Mouse (Mus musculus) G1E (cell line): ENCODE data around the gene Lefty2. TPM values are rescaled to one million over a fixed set of nuclear protein-coding genes. Genes with fewer than 3 reads are reported as not detected.

Experiments
- ATAC-seq: 2 replicates; pipeline ENCODE4 v1.8.0; 2016; ENCODE audit warnings: mild to moderate bottlenecking; ENCODE audit not compliant: insufficient number of reproducible peaks, poor library complexity, low FRiP score, severe bottlenecking; ENCODE audit errors: extremely low read depth
- DNase-seq: peaks from one replicate; pipeline ENCODE4 v3.0.0; 2012; ENCODE audit warnings: low spot score
- H3K27me3 ChIP-seq: 2 replicates; pipeline ENCODE4 v1.6.1; 2012; ENCODE audit warnings: mild to moderate bottlenecking, low read length, inconsistent platforms; ENCODE audit not compliant: insufficient read depth
- H3K36me3 ChIP-seq: replicated peaks from 2 replicates; pipeline ENCODE3; 2012; ENCODE audit warnings: mild to moderate bottlenecking, inconsistent platforms
- H3K4me1 ChIP-seq: 2 replicates; pipeline ENCODE4 v1.6.1; 2012; ENCODE audit warnings: low read depth, low read length, inconsistent platforms, mixed read lengths; ENCODE audit not compliant: insufficient read depth
- H3K4me3 ChIP-seq: 2 replicates; pipeline ENCODE4 v1.5.1; 2012; ENCODE audit warnings: low read depth, mild to moderate bottlenecking, inconsistent platforms, low read length, moderate library complexity, mixed read lengths
- H3K9me3 ChIP-seq: replicated peaks from 2 replicates; pipeline ENCODE4 v1.6.1; 2012; ENCODE audit warnings: inconsistent platforms
- CTCF ChIP-seq: IDR thresholded peaks from 2 replicates; pipeline ENCODE4 v1.5.1; 2012; ENCODE audit warnings: low read depth, low read length, inconsistent platforms, mixed read lengths
- GATA1 ChIP-seq: IDR thresholded peaks from 2 replicates; pipeline ENCODE4 v1.6.1; 2012; ENCODE audit warnings: borderline replicate concordance, low read length, inconsistent platforms, mixed read lengths
- GATA2 ChIP-seq: IDR thresholded peaks from 2 replicates; pipeline ENCODE4 v1.6.1; 2012; ENCODE audit warnings: low read depth, low read length, inconsistent platforms, borderline replicate concordance
- POLR2AphosphoS5 ChIP-seq: IDR thresholded peaks from 2 replicates; pipeline ENCODE4 v1.6.1; 2012; ENCODE audit warnings: low read depth, low read length, inconsistent platforms; ENCODE audit not compliant: insufficient replicate concordance
- TAL1 ChIP-seq: conservative IDR thresholded peaks from 2 replicates; pipeline ENCODE4 v1.6.1; 2012; ENCODE audit warnings: low read depth, low read length, inconsistent platforms, mixed read lengths
- polyA plus RNA-seq: library from polyadenylated mRNA; stranded (reverse); fragments of >175 nt; gene quantifications from 2 replicates; pipeline ENCODE4 v1.2.3, GENCODE M21; 2012
- total RNA-seq, 2 experiments: library from RNA; stranded (forward) in 1 of 2; stranded (reverse) in 1 of 2; fragments of 200-1000 nt in 1 of 2; fragments of >200 nt in 1 of 2; fragmentation: Nextera tagmentation in 1 of 2; gene quantifications; 2 replicates each; pipeline ENCODE4 v1.2.3; 2014 to 2017

Gene Lefty2
- total and polyA plus RNA-seq, 3 experiments, result 0.11 TPM; not detected in 2

GRCm38 (mm10) chr1:180860030-180860429, 32.9 kb upstream of the Lefty2 start:
- Histone ChIP-seq H3K4me3 (no peak overlapping the region), H3K36me3 (peaks cover 99% of the 10 kb centered on the region), H3K4me1 (peaks cover 48% of the 10 kb centered on the region), H3K9me3 (no peaks in the 10 kb centered on the region), H3K27me3 (no peaks in the 10 kb centered on the region)
- DNase-seq, result no peak
- ATAC-seq, result no peak
- TF ChIP-seq TAL1 (no peak), POLR2AphosphoS5 (no peak), GATA1 (no peak), GATA2 (no peak), CTCF (no peak)

DNA sequence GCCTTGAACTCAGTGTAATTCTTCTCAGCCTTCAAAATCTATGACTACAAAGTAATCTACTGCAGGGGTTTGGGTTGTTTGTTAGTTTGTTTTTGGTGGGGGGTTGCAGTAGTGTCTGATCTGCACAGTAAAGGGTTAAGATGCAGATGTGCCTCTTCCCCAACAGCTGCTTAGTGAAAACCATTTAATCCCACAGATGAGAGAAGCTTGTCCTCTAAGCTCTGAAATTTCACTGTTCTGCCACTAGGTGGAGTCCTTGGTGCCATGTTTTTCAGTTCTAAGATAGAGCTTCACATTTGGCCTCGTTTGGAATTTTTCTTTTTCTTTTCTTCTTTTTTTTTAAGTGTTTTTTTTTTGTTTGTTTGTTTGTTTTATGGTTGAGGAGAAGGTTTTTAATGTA, 29.3 kb upstream of the Lefty2 start:
- ATAC-seq, result 0 out of 2 replicates have a peak, but pooled peaks have one; percentile 28
- no peaks in the 10 kb centered on the region for H3K9me3 ChIP-seq
- DNase-seq, result peak; percentile 43
- no peak overlapping the region for H3K4me3 ChIP-seq
- H3K27me3 ChIP-seq, result no peaks in the 10 kb centered on the region
- H3K4me1 ChIP-seq, result peaks cover 35% of the 10 kb centered on the region
- TF ChIP-seq CTCF, result peak; percentile 62; the same call in 1 of the 2 replicates
- TF ChIP-seq TAL1, result no peak
- H3K36me3 ChIP-seq, result peaks cover 99% of the 10 kb centered on the region

DNA sequence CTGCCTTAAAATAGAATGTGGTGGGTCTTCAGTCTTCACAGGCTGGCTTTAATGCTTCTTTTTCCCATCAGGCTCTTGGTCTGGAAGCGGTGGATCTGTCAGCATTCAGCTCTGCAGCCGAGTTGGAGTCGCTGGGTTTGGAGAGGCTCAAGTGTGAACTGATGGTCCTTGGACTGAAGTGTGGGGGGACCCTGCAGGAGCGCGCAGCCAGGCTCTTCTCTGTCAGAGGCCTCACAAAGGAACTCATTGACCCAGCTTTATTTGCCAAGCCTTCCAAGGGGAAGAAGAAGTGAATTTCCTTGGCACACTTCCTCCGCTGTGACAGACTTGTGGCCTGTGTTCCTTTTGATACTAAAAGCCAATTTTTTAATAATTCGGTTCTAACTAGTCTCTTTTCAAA, 26.9 kb upstream of the Lefty2 start:
- Histone ChIP-seq H3K9me3 (no peaks in the 10 kb centered on the region), H3K36me3 (peaks cover 79% of the 10 kb centered on the region), H3K4me1 (peaks cover 29% of the 10 kb centered on the region), H3K4me3 (no peak overlapping the region), H3K27me3 (no peaks in the 10 kb centered on the region)
- TF ChIP-seq GATA2, result no peak
- no peak for TF ChIP-seq GATA1
- no peak for TF ChIP-seq TAL1
- no peak for TF ChIP-seq CTCF
- no peak for TF ChIP-seq POLR2AphosphoS5
- DNase-seq, result no peak
- no peak for ATAC-seq

GRCm38 (mm10) chr1:180870122-180870650, 22.7 kb upstream of the Lefty2 start:
- Histone ChIP-seq H3K4me1 (peaks cover 8% of the 10 kb centered on the region; the same call in 1 of the 2 replicates), H3K4me3 (no peak overlapping the region), H3K9me3 (no peaks in the 10 kb centered on the region), H3K27me3 (peaks cover 9% of the 10 kb centered on the region), H3K36me3 (peaks cover 38% of the 10 kb centered on the region)
- ATAC-seq (no peak), DNase-seq (no peak)
- no peak for TF ChIP-seq TAL1
- no peak for TF ChIP-seq POLR2AphosphoS5
- no peak for TF ChIP-seq CTCF
- TF ChIP-seq GATA2, result no peak
- TF ChIP-seq GATA1, result no peak

DNA sequence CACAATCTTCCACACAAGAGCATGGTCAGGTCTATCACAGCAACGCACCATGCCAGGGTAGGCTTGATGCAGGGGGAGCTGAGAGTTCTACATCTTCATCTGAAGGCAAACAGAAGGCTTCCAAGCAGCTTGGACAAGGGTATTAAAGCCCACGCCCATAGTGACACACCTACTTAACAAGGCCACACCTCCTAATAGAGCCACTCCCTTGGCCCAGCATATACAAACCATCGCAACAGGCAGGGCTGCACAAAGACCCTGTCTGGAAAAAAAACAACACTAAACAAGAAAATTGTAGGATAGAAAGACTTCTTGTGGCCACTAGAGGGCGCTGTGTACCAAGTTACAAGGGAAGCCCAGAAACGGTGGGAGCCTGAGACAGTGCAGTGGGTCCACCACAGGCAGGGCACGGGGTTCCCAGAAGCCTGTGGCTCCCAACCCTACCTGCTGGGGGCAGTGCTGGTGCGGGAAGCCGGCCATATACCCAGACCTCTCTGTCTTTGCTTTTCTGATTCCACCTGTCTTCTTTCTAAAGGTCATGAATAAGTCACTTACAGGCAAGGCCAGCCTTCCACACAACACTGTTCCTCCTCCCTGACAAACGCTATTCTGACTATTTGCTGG, 18.9 kb upstream of the Lefty2 start:
- peaks cover 26% of the 10 kb centered on the region for H3K27me3 ChIP-seq
- peak; percentile 66 for ATAC-seq
- no peak for TF ChIP-seq POLR2AphosphoS5
- peak; percentile 59 for TF ChIP-seq CTCF
- H3K9me3 ChIP-seq, result no peaks in the 10 kb centered on the region
- peaks cover 5% of the 10 kb centered on the region; the same call in 1 of the 2 replicates for H3K4me1 ChIP-seq
- peaks cover 2% of the 10 kb centered on the region for H3K36me3 ChIP-seq
- H3K4me3 ChIP-seq, result no peak overlapping the region
- DNase-seq, result peak; percentile 63

- no peak for DNase-seq
- TF ChIP-seq POLR2AphosphoS5 (no peak), TAL1 (no peak), CTCF (no peak), GATA2 (no peak), GATA1 (no peak)
- no peak for ATAC-seq
- Histone ChIP-seq H3K4me1 (peaks cover 5% of the 10 kb centered on the region; the same call in 1 of the 2 replicates), H3K9me3 (no peaks in the 10 kb centered on the region), H3K27me3 (peaks cover 27% of the 10 kb centered on the region), H3K4me3 (no peak overlapping the region), H3K36me3 (no peaks in the 10 kb centered on the region)
Observed at GRCm38 (mm10) chr1:180874615-180875014, 18.3 kb upstream of the Lefty2 start.
